Mouse (Mus musculus): ENCODE measurements around the gene Bmp8a.

GRCm38 (mm10) chr4:123289038-123289437 lies 54.0 kb downstream of the Bmp8a start:
- TF ChIP-seq POLR2A (IDR thresholded peaks at IDR 0.05; ENCODE audit: low read depth, low read length) (no peak), CTCF (IDR thresholded peaks at IDR 0.05; ENCODE audit: extremely low read depth, insufficient read depth, insufficient read length, insufficient replicate concordance) (no peak)

All from spleen, adult 2 months (tissue).